Mouse (Mus musculus) hindbrain, embryonic 14.5 days (tissue): ENCODE measurements around the gene Plrg1. TPM values are rescaled to one million over a fixed set of nuclear protein-coding genes. Genes with fewer than 3 reads are reported as not detected.

Source experiments
- ATAC-seq: fragments of 200-750 bp; cut with Nextera tagmentation; 2 replicates; pipeline ENCODE4 v1.8.0; 2017; ENCODE audit warnings: moderate number of reproducible peaks, mild to moderate bottlenecking, moderate TSS enrichment, moderate library complexity; ENCODE audit not compliant: low FRiP score
- DNase-seq: peaks from one replicate; pipeline ENCODE4 v3.0.0-alpha.2; 2015; ENCODE audit warnings: low spot score
- H3K27ac ChIP-seq: fragments of 300-500 bp; sonication (generic); 2 replicates; pipeline ENCODE4 v1.5.1; 2014; ENCODE audit warnings: mild to moderate bottlenecking, moderate library complexity
- H3K27me3 ChIP-seq: fragments of 300-500 bp; sonication (generic); 2 replicates; pipeline ENCODE4 v1.6.1; 2014; ENCODE audit warnings: mild to moderate bottlenecking, low read length, mixed read lengths; ENCODE audit not compliant: control insufficient read depth, insufficient read depth
- H3K36me3 ChIP-seq: fragments of 300-500 bp; sonication (generic); replicated peaks from 2 replicates; pipeline ENCODE4 v1.6.1; 2014; ENCODE audit not compliant: control insufficient read depth, insufficient read depth
- H3K4me1 ChIP-seq: fragments of 300-500 bp; sonication (generic); replicated peaks from 2 replicates; pipeline ENCODE4 v1.6.1; 2014; ENCODE audit warnings: antibody characterized with exemption, low read length, mixed read lengths; ENCODE audit not compliant: control insufficient read depth, insufficient read depth
- H3K4me2 ChIP-seq: fragments of 300-500 bp; sonication (generic); replicated peaks from 2 replicates; pipeline ENCODE4 v1.6.1; 2014; ENCODE audit warnings: mild to moderate bottlenecking, moderate library complexity
- H3K4me3 ChIP-seq: fragments of 300-500 bp; sonication (generic); replicated peaks from 2 replicates; pipeline ENCODE4 v1.5.1; 2014; ENCODE audit warnings: mild to moderate bottlenecking, low read length
- H3K9ac ChIP-seq: fragments of 300-500 bp; sonication (generic); 2 replicates; pipeline ENCODE4 v1.6.1; 2014
- H3K9me3 ChIP-seq: fragments of 300-500 bp; sonication (generic); 2 replicates; pipeline ENCODE4 v1.6.1; 2016; ENCODE audit warnings: low read length; ENCODE audit not compliant: control insufficient read depth
- WGBS: fragments of 180-500 bp; shearing (Covaris S2); extraction: QIAGEN DNeasy Blood & Tissue Kit; methylation state at CpG from one replicate; pipeline ENCODE4 v1.1.7; 2014; 5-methylcytosine and 5-hydroxymethylcytosine counted together
- polyA plus RNA-seq: library from polyadenylated mRNA; unstranded; fragments of >200 nt; fragmentation: Nextera tagmentation; extraction: Ambion mirVana; gene quantifications from 2 replicates; pipeline ENCODE4 v1.2.1, GENCODE M21; 2014

Plrg1 gene
- 99.6 and 108 TPM in 2 replicates for polyA plus RNA-seq

- Histone ChIP-seq H3K4me3 (peak within 1 kb of the TSS; percentile 76), H3K4me1 (peaks cover 6% of the 10 kb centered on the region), H3K27me3 (no peaks in the 10 kb centered on the region), H3K9ac (peak within 1 kb of the TSS; percentile 79), H3K27ac (peak within 1 kb of the TSS; percentile 79), H3K9me3 (no peaks in the 10 kb centered on the region), H3K4me2 (peak within 1 kb of the TSS; percentile 89), H3K36me3 (peaks cover 31% of the 10 kb centered on the region)
- under 1% methylated on average over 56 of the region's 61 CpGs for WGBS
- peak; percentile 99 for ATAC-seq
- peak; percentile 99 for DNase-seq
Observed at GRCm38 (mm10) chr3:83055281-83056038, at the start of gene Plrg1. Gene Plrg1, plus strand, starts transcription at chr3:83055522.

- no peak for ATAC-seq
- Histone ChIP-seq H3K4me1 (0 out of 2 replicates have a peak, but pooled peaks cover 4% of the 10 kb centered on the region), H3K36me3 (no peaks in the 10 kb centered on the region), H3K4me2 (no peak within 1 kb of the TSS), H3K27ac (no peak within 1 kb of the TSS), H3K9me3 (no peaks in the 10 kb centered on the region), H3K4me3 (no peak within 1 kb of the TSS), H3K9ac (no peak within 1 kb of the TSS), H3K27me3 (no peaks in the 10 kb centered on the region)
- 60% methylated on average over 7 of the region's 7 CpGs for WGBS
- no peak for DNase-seq
Observed at GRCm38 (mm10) chr3:83007557-83007956, 47.8 kb upstream of the Plrg1 start, which contains the start of gene Fgg. Gene Fgg, plus strand, starts transcription at chr3:83007724.

- no peaks in the 10 kb centered on the region for H3K36me3 ChIP-seq
- DNase-seq (no peak), ATAC-seq (no peak)
- no peaks in the 10 kb centered on the region for H3K9me3 ChIP-seq
- no peak overlapping the region for H3K9ac ChIP-seq
- H3K4me3 ChIP-seq: no peak overlapping the region
- 0 out of 2 replicates have a peak, but pooled peaks cover 4% of the 10 kb centered on the region for H3K4me1 ChIP-seq
- 85% methylated on average over 11 of the region's 11 CpGs for WGBS
- H3K27me3 ChIP-seq: no peaks in the 10 kb centered on the region
- H3K4me2 ChIP-seq: no peak overlapping the region
- no peak overlapping the region for H3K27ac ChIP-seq
Observed at GRCm38 (mm10) chr3:83010291-83010690, 45.0 kb upstream of the Plrg1 start.

- no peaks in the 10 kb centered on the region for H3K9me3 ChIP-seq
- WGBS: 93% methylated on average over 4 of the region's 4 CpGs
- no peak overlapping the region for H3K4me2 ChIP-seq
- H3K36me3 ChIP-seq: no peaks in the 10 kb centered on the region
- no peaks in the 10 kb centered on the region for H3K27me3 ChIP-seq
- no peak overlapping the region for H3K27ac ChIP-seq
- H3K4me1 ChIP-seq: 0 out of 2 replicates have a peak, but pooled peaks cover 4% of the 10 kb centered on the region
- ATAC-seq: no peak
- no peak overlapping the region for H3K9ac ChIP-seq
- no peak for DNase-seq
- no peak overlapping the region for H3K4me3 ChIP-seq
Observed at GRCm38 (mm10) chr3:83011136-83011535, 44.2 kb upstream of the Plrg1 start.

DNA sequence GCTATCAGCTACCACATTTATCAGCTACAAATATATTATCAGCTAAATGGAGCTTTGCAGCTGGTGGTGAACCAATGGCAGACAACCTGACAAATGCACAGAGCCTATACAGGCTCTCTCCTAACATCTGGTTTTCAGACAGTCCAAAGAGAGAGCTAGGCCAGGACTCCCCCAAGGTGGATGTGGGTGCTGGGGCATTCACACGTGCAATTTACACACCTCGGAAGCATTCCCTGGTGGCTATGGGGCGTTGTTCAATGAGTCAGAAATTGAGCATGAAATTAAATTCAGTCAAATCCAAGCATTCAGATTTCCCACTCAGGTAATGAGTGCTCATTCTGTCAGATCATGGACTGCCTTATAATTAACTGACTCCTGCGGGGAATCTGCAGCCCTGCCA, 43.8 kb upstream of the Plrg1 start:
- no peaks in the 10 kb centered on the region for H3K9me3 ChIP-seq
- no peak overlapping the region for H3K9ac ChIP-seq
- ATAC-seq: no peak
- no peaks in the 10 kb centered on the region for H3K27me3 ChIP-seq
- 0 out of 2 replicates have a peak, but pooled peaks cover 4% of the 10 kb centered on the region for H3K4me1 ChIP-seq
- WGBS: 59% methylated on average over 4 of the region's 4 CpGs
- H3K4me2 ChIP-seq: no peak overlapping the region
- no peaks in the 10 kb centered on the region for H3K36me3 ChIP-seq
- no peak overlapping the region for H3K27ac ChIP-seq
- DNase-seq: no peak
- H3K4me3 ChIP-seq: no peak overlapping the region

DNA sequence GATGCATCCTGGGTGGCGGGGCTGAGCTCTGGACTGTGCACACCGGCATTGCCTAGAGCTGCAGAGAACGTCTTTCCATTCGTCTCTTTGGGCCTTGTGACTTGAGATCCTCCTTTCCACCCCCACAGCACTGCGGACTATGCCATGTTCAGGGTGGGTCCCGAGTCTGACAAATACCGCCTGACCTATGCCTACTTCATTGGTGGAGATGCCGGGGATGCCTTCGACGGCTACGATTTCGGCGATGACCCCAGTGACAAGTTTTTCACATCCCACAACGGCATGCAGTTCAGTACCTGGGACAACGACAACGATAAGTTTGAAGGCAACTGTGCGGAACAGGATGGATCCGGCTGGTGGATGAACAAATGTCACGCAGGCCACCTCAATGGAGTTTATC, 42.7 kb upstream of the Plrg1 start:
- DNase-seq (no peak), ATAC-seq (no peak)
- Histone ChIP-seq H3K27me3 (no peaks in the 10 kb centered on the region), H3K4me2 (no peak overlapping the region), H3K4me1 (0 out of 2 replicates have a peak, but pooled peaks cover 4% of the 10 kb centered on the region), H3K9me3 (no peaks in the 10 kb centered on the region), H3K9ac (no peak overlapping the region), H3K27ac (no peak overlapping the region), H3K36me3 (no peaks in the 10 kb centered on the region), H3K4me3 (no peak overlapping the region)
- WGBS: 94% methylated on average over 19 of the region's 19 CpGs

GRCm38 (mm10) chr3:83013951-83014350, 41.4 kb upstream of the Plrg1 start:
- Histone ChIP-seq H3K9me3 (no peaks in the 10 kb centered on the region), H3K27ac (no peak overlapping the region), H3K4me1 (0 out of 2 replicates have a peak, but pooled peaks cover 4% of the 10 kb centered on the region), H3K36me3 (no peaks in the 10 kb centered on the region), H3K4me2 (no peak overlapping the region), H3K4me3 (no peak overlapping the region), H3K9ac (no peak overlapping the region), H3K27me3 (no peaks in the 10 kb centered on the region)
- DNase-seq (no peak), ATAC-seq (no peak)
- 91% methylated on average over 10 of the region's 10 CpGs for WGBS

- Histone ChIP-seq H3K9me3 (no peaks in the 10 kb centered on the region), H3K36me3 (no peaks in the 10 kb centered on the region), H3K9ac (no peak overlapping the region), H3K4me3 (no peak overlapping the region), H3K4me2 (no peak overlapping the region), H3K27me3 (no peaks in the 10 kb centered on the region), H3K4me1 (0 out of 2 replicates have a peak, but pooled peaks cover 4% of the 10 kb centered on the region), H3K27ac (no peak overlapping the region)
- ATAC-seq (no peak), DNase-seq (no peak)
- whole genome bisulfite sequencing: 74% methylated on average over 1 of the region's 1 CpGs
Observed at GRCm38 (mm10) chr3:83016236-83016635, 39.1 kb upstream of the Plrg1 start.

DNA sequence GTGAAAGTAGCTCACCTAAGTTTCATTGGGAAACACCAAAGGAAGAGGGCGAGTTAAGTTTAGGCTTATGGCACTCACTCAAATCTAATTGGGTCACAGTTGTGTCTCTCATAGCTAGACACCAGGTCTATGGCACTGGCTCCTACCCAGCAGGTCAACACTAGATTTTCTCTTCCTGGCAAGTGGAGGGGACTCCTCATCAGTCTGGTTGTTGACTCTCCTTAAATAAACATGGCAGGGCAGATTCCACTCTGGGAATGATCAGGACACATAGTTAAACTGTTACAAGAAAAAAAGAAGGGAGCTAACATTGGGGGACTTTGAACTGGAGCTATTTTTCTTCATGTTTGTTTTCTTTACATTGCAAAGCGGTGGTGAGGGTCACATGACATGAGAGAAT, 34.9 kb upstream of the Plrg1 start:
- Histone ChIP-seq H3K9me3 (no peaks in the 10 kb centered on the region), H3K4me1 (no peaks in the 10 kb centered on the region), H3K4me3 (no peak overlapping the region), H3K4me2 (no peak overlapping the region), H3K27ac (no peak overlapping the region), H3K36me3 (no peaks in the 10 kb centered on the region), H3K27me3 (no peaks in the 10 kb centered on the region), H3K9ac (no peak overlapping the region)
- WGBS: 88% methylated on average over 2 of the region's 2 CpGs
- no peak for DNase-seq
- ATAC-seq: no peak
